Mouse (Mus musculus) heart, embryonic 15.5 days (tissue): Measurements from ENCODE around the gene Slc38a4. TPM values are rescaled to one million over a fixed set of nuclear protein-coding genes. Genes with fewer than 3 reads are reported as not detected.

ENCODE experiments used
- polyA plus RNA-seq: library from polyadenylated mRNA; unstranded; fragments of >200 nt; fragmentation: Nextera tagmentation; extraction: Ambion mirVana; gene quantifications from 2 replicates; pipeline ENCODE4 v1.2.1, GENCODE M21; 2015

Gene Slc38a4
- polyA plus RNA-seq, 1 experiment from 2014 or later: 103 TPM

Other genes starting within 250 kb of the Slc38a4 start
- gene Pced1b, start 191.2 kb upstream of the Slc38a4 start, polyA plus RNA-seq: 1.9 and 2.5 TPM in 2 replicates
- gene Amigo2, start 191.3 kb upstream of the Slc38a4 start, polyA plus RNA-seq: 4.5 and 4.6 TPM in 2 replicates